Mouse (Mus musculus): Measurements from ENCODE around the gene Kcng4.
A peak's percentile ranks its signal among the peaks of the same experiment; 100 is the strongest.

DNA sequence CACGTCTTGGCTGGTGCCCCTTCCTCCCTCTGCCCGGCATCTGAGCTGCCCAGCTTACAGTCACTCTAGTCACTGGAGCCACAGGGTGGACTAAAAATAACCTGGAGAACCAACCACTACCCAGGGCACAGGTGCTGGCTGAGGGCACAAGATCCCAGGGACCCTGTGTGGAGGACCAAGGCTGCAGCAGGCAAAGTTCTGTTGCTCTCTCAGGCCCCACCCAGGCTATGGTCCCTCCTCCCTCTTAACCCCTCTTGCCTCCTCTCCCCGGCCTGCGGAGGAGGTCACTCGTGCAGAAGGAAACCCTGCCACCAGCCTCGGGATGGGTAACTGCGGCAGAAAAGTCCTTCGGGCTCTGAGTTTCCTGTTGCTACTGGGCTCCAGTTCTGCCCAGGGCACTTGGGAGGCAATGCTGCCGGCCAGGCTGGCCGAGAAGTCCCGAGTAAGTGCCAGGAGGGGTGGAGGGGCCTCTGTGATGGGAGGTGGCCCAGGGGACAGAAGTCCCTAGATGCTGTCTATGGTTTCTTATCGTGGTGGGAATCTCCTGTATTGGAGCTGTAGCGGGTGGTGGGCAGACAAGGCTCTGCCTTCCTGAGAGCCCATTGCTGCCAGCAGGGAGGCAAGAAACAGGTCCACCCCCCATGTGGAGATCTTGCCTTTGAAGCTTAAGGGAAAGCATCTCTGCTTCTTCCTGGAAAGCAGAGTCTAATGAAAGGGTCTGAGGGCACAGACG is 30.9 kb upstream of the Kcng4 start, which contains the start of gene Wfdc1:
- TF ChIP-seq POLR2A (IDR thresholded peaks at IDR 0.05; ENCODE audit: insufficient read depth, low read depth, low read length), result peak; percentile 70
- TF ChIP-seq CTCF (IDR thresholded peaks at IDR 0.05), result no peak

Measured in heart, adult 2 months (tissue).